21 mouse cellular contexts compared by ENCODE assay signal in the genomic region with DNA sequence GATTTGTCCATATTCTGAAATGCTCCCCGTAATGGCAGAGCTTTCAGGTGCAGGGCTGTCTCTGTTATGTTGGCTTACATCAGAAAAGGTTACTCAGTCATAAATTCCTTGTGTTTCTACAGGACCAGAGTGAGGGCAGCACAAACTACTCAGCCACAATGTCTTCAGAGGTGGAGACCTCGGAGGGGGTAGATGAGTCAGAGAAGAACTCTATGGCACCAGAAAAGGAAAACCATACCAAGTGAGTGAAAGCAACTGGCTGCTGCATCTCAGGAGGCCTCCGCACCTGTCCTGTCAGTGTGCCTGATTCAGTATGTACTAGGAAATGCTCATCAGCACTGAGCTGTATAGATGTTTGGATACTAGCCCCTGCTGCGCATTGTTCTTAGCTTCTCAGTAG. TPM values are rescaled to one million over a fixed set of nuclear protein-coding genes. Genes with fewer than 3 reads are reported as not detected.
DNase-seq lines count a peak whose midpoint lies in the region; ATAC-seq and TF ChIP-seq lines count a peak whose summit lies in the region.
"Had no signal": no experiment of that assay in that cellular context is flagged by ENCODE, and none has a peak within 500 bp of the region (broad histone marks: within the 10 kb centered on the region; RNA-seq: fewer than 3 reads in every experiment).

No protein-coding gene starts in this region.

- peaks cover 37% of the 10 kb centered on the region for H3K36me3 ChIP-seq in heart, embryonic 12.5 days
- peaks cover 35% of the 10 kb centered on the region for H3K36me3 ChIP-seq in midbrain, embryonic 12.5 days
- H3K36me3 ChIP-seq in midbrain, postnatal 0 days (ENCODE audit: insufficient read depth, low read length) = peaks cover 23% of the 10 kb centered on the region
- H3K36me3 ChIP-seq in myocyte (ENCODE audit: control insufficient read depth, insufficient read depth) = peaks cover 21% of the 10 kb centered on the region

- peaks cover 7% of the 10 kb centered on the region for H3K79me2 ChIP-seq in myocyte (ENCODE audit: control insufficient read depth, insufficient read depth)

- H3K27me3 ChIP-seq in heart, embryonic 12.5 days (replicated peaks) = no peaks in the 10 kb centered on the region
- H3K27me3 ChIP-seq in midbrain, embryonic 12.5 days = no peaks in the 10 kb centered on the region
- H3K27me3 ChIP-seq in midbrain, postnatal 0 days (ENCODE audit: insufficient read depth, low read length) = no peaks in the 10 kb centered on the region
- no peaks in the 10 kb centered on the region for H3K27me3 ChIP-seq in myocyte (ENCODE audit: control insufficient read depth, insufficient read depth, insufficient read length)
- H3K27me3 ChIP-seq: forebrain, embryonic 13.5 days; heart, embryonic 15.5 days had no signal

- H3K4me2 ChIP-seq in heart, embryonic 12.5 days = no peak overlapping the region
- H3K4me2 ChIP-seq in midbrain, embryonic 12.5 days (replicated peaks) = no peak overlapping the region
- H3K4me2 ChIP-seq in midbrain, postnatal 0 days (ENCODE audit: low read depth, low read length, poor library complexity, severe bottlenecking) = no peak overlapping the region
- H3K4me2 ChIP-seq in myocyte (ENCODE audit: low read depth) = no peak overlapping the region
- H3K4me2 ChIP-seq: forebrain, embryonic 13.5 days; heart, embryonic 15.5 days; hindbrain, embryonic 14.5 days had no signal

- no peak for DNase-seq in heart, postnatal 14 days
- no peak for DNase-seq in midbrain, postnatal 0 days (ENCODE audit: low spot score)
- DNase-seq in right cerebral cortex, postnatal 25 days = no peak
- DNase-seq: adrenal gland, postnatal 10 days; adrenal gland, postnatal 36 days; cerebellum, adult 18-20 months; cerebellum, adult 9-10 months; cerebellum, postnatal 14 days; gastrocnemius, postnatal 10 days; gastrocnemius, postnatal 36 days; heart, postnatal 10 days; heart, postnatal 4 days had no signal

- H3K4me1 ChIP-seq in heart, embryonic 12.5 days (replicated peaks) = peaks cover 32% of the 10 kb centered on the region
- no peaks in the 10 kb centered on the region for H3K4me1 ChIP-seq in midbrain, embryonic 12.5 days
- no peaks in the 10 kb centered on the region for H3K4me1 ChIP-seq in midbrain, postnatal 0 days (ENCODE audit: insufficient read depth, low read length)

- TF ChIP-seq POLR2A in myocyte (IDR thresholded peaks at IDR 0.05; ENCODE audit: insufficient read length, low read depth) = no peak

- H3K4me3 ChIP-seq in heart, embryonic 12.5 days = no peak overlapping the region
- H3K4me3 ChIP-seq in midbrain, embryonic 12.5 days = no peak overlapping the region
- H3K4me3 ChIP-seq in midbrain, postnatal 0 days (ENCODE audit: low read depth, low read length) = no peak overlapping the region
- no peak overlapping the region for H3K4me3 ChIP-seq in myocyte
- H3K4me3 ChIP-seq: forebrain, embryonic 10.5 days; forebrain, embryonic 13.5 days; heart, embryonic 10.5 days; heart, embryonic 15.5 days had no signal

- H3K9me3 ChIP-seq in heart, embryonic 12.5 days (replicated peaks) = no peaks in the 10 kb centered on the region
- no peaks in the 10 kb centered on the region for H3K9me3 ChIP-seq in midbrain, embryonic 12.5 days
- H3K9me3 ChIP-seq in midbrain, postnatal 0 days (ENCODE audit: low read length) = no peaks in the 10 kb centered on the region
- H3K9me3 ChIP-seq: forebrain, embryonic 10.5 days; forebrain, embryonic 13.5 days; heart, embryonic 10.5 days; heart, embryonic 15.5 days had no signal

- intact Hi-C loops in heart, postnatal 14 days (cut with DNase I) = loop anchor here (2.0 to 10.0 kb wide), 2 partner anchors 28 to 102 kb away; partner anchors contain the start of gene Cdip1

- H3K27ac ChIP-seq in heart, embryonic 12.5 days (ENCODE audit: poor library complexity, severe bottlenecking) = 0 out of 2 replicates have a peak overlapping the region, but pooled peaks have one; percentile 33
- H3K27ac ChIP-seq in midbrain, embryonic 12.5 days (replicated peaks) = no peak overlapping the region
- H3K27ac ChIP-seq in midbrain, postnatal 0 days (ENCODE audit: low read depth, low read length) = no peak overlapping the region
- H3K27ac ChIP-seq: forebrain, embryonic 10.5 days; forebrain, embryonic 13.5 days; heart, embryonic 10.5 days; hindbrain, embryonic 14.5 days; hindbrain, postnatal 0 days had no signal

- H3ac ChIP-seq in myocyte (ENCODE audit: control insufficient read depth, insufficient read length) = no peak overlapping the region

- no peak for TF ChIP-seq CTCF in midbrain, postnatal 0 days (IDR thresholded peaks at IDR 0.05)

- no peak overlapping the region for H3K9ac ChIP-seq in heart, embryonic 12.5 days
- 0 out of 2 replicates have a peak overlapping the region, but pooled peaks have one; percentile 5 for H3K9ac ChIP-seq in midbrain, embryonic 12.5 days (replicated peaks)
- no peak overlapping the region for H3K9ac ChIP-seq in midbrain, postnatal 0 days (replicated peaks; ENCODE audit: low read length, poor library complexity, severe bottlenecking)
- H3K9ac ChIP-seq: forebrain, embryonic 13.5 days; heart, embryonic 15.5 days; hindbrain, embryonic 14.5 days had no signal

- ATAC-seq in heart, embryonic 12.5 days (ENCODE audit: insufficient number of reproducible peaks, low FRiP score) = no peak
- ATAC-seq in midbrain, embryonic 12.5 days (ENCODE audit: low FRiP score, low read depth) = no peak
- no peak for ATAC-seq in midbrain, postnatal 0 days (ENCODE audit: low FRiP score)
- ATAC-seq: forebrain, embryonic 13.5 days had no signal

- WGBS in heart, embryonic 12.5 days = 78% methylated on average over 4 of the region's 4 CpGs
- WGBS in midbrain, embryonic 12.5 days = 94% methylated on average over 4 of the region's 4 CpGs
- 95% methylated on average over 4 of the region's 4 CpGs for WGBS in midbrain, postnatal 0 days

TF ChIP-seq in myocyte, 11 proteins besides CTCF, POLR2A, EP300 and RAD21:
- TF ChIP-seq CEBPB (IDR thresholded peaks at IDR 0.05; ENCODE audit: insufficient read depth, poor library complexity, severe bottlenecking) = no peak
- no peak for TF ChIP-seq TCF3 (IDR thresholded peaks at IDR 0.05; ENCODE audit: insufficient read length, low read depth)
- TF ChIP-seq POLR2AphosphoS2 (IDR thresholded peaks at IDR 0.05; ENCODE audit: insufficient read length, low read depth) = peak; percentile 45
- no peak for TF ChIP-seq E2F4 (IDR thresholded peaks at IDR 0.05; ENCODE audit: insufficient read depth)
- TF ChIP-seq SRF (IDR thresholded peaks at IDR 0.05; ENCODE audit: control insufficient read depth, insufficient read length, low read depth) = no peak
- no peak for TF ChIP-seq MYOG (IDR thresholded peaks at IDR 0.05; ENCODE audit: control insufficient read depth in 1 of 3, insufficient read depth in 1 of 3, insufficient read length in 2 of 3, low read depth in 2 of 3)
- TF ChIP-seq MYOD1 (IDR thresholded peaks at IDR 0.05; ENCODE audit: control insufficient read depth in 1 of 3, insufficient read length in 2 of 3, low read depth in 2 of 3) = peak in 1 of 3 experiments; percentile 28
TF ChIP-seq in myocyte: peak in this region for 2.

RNA-seq across cellular contexts. Expression of gene Cdip1, which starts 27.7 kb away (rescaled TPM):
- 122 and 132 TPM in 2 replicates for polyA plus RNA-seq in heart, embryonic 12.5 days (2016; fragmentation: Nextera tagmentation; extraction: Ambion mirVana)
- 10 to 100 TPM; 78.8 to 81.3 TPM for total RNA-seq in heart, postnatal 14 days (2021)
- 95.4 and 100 TPM in 2 replicates for polyA plus RNA-seq in midbrain, embryonic 12.5 days (2016; fragmentation: Nextera tagmentation; extraction: Ambion mirVana)
- 122 and 130 TPM in 2 replicates for total RNA-seq in midbrain, postnatal 0 days (2014; rRNA removed)
- polyA plus RNA-seq in midbrain, postnatal 0 days (2015; fragmentation: Nextera tagmentation; extraction: Ambion mirVana) = 131 and 139 TPM in 2 replicates
- polyA plus RNA-seq in myocyte (2012; fragmentation: generic; extraction: Trizol) = 44.9 TPM

RNA-seq across cellular contexts. Expression of gene Hmox2, which starts 36.3 kb away (rescaled TPM):
- 84.5 and 90.1 TPM in 2 replicates for polyA plus RNA-seq in heart, embryonic 12.5 days (2016; fragmentation: Nextera tagmentation; extraction: Ambion mirVana)
- total RNA-seq in heart, postnatal 14 days (2021) = 10 to 100 TPM; 70.5 to 71.1 TPM
- 70.1 and 81.0 TPM in 2 replicates for polyA plus RNA-seq in midbrain, embryonic 12.5 days (2016; fragmentation: Nextera tagmentation; extraction: Ambion mirVana)
- 37.9 and 43.2 TPM in 2 replicates for total RNA-seq in midbrain, postnatal 0 days (2014; rRNA removed)
- 92.7 and 102 TPM in 2 replicates for polyA plus RNA-seq in midbrain, postnatal 0 days (2015; fragmentation: Nextera tagmentation; extraction: Ambion mirVana)
- 46.7 TPM for polyA plus RNA-seq in myocyte (2012; fragmentation: generic; extraction: Trizol)

RNA-seq across cellular contexts. Expression of gene Nmral1, which starts 43.3 kb away (rescaled TPM):
- polyA plus RNA-seq in heart, embryonic 12.5 days (2016; fragmentation: Nextera tagmentation; extraction: Ambion mirVana) = 37.2 and 37.8 TPM in 2 replicates
- 1 to 10 TPM; 3.2 to 4.5 TPM for total RNA-seq in heart, postnatal 14 days (2021)
- polyA plus RNA-seq in midbrain, embryonic 12.5 days (2016; fragmentation: Nextera tagmentation; extraction: Ambion mirVana) = 131 and 141 TPM in 2 replicates
- total RNA-seq in midbrain, postnatal 0 days (2014; rRNA removed) = 27.5 and 33.5 TPM in 2 replicates
- 37.1 and 41.2 TPM in 2 replicates for polyA plus RNA-seq in midbrain, postnatal 0 days (2015; fragmentation: Nextera tagmentation; extraction: Ambion mirVana)
- 13.3 TPM for polyA plus RNA-seq in myocyte (2012; fragmentation: generic; extraction: Trizol)
